In the genomic region with DNA sequence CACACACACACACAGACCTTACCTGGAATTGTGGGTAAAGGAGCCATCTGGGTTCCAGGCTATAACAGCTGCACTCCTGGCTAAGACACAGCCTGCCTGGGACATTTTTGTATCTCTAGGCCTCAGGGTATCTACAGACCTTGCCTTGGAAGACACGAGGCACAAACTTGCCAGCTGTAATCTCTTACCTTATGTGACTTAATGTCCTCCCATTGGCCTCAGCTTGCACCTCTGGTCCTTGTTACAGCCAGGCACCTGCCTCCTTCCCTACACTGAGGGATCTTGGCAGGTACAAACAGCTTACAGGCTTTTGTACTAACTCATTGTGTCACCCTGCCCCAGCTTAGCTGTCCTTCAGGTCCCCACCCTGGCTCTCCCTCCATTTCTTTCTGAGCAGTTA, we compare ENCODE assay signal across 17 mouse cellular contexts. TPM values are rescaled to one million over a fixed set of nuclear protein-coding genes. Genes with fewer than 3 reads are reported as not detected.
DNase-seq lines count a peak whose midpoint lies in the region; ATAC-seq lines count a peak whose summit lies in the region.
"Had no signal": no experiment of that assay in that cellular context is flagged by ENCODE, and none has a peak within 500 bp of the region (broad histone marks: within the 10 kb centered on the region; RNA-seq: fewer than 3 reads in every experiment).

No protein-coding gene starts in this region.

- H3K27me3 ChIP-seq in neural tube, embryonic 12.5 days (replicated peaks), result no peaks in the 10 kb centered on the region
- H3K27me3 ChIP-seq in hindbrain, embryonic 13.5 days, result no peaks in the 10 kb centered on the region
- H3K27me3 ChIP-seq in midbrain, embryonic 15.5 days (replicated peaks), result no peaks in the 10 kb centered on the region

- H3K9me3 ChIP-seq in neural tube, embryonic 12.5 days, result no peaks in the 10 kb centered on the region
- H3K9me3 ChIP-seq in hindbrain, embryonic 13.5 days, result no peaks in the 10 kb centered on the region
- H3K9me3 ChIP-seq in midbrain, embryonic 15.5 days, result no peaks in the 10 kb centered on the region

- H3K9ac ChIP-seq in neural tube, embryonic 12.5 days, result no peak overlapping the region
- peak overlapping the region; percentile 29; the same call in 1 of the 2 replicates for H3K9ac ChIP-seq in hindbrain, embryonic 13.5 days
- no peak overlapping the region for H3K9ac ChIP-seq in midbrain, embryonic 15.5 days

- H3K4me2 ChIP-seq in neural tube, embryonic 12.5 days (replicated peaks), result no peak overlapping the region
- no peak overlapping the region for H3K4me2 ChIP-seq in hindbrain, embryonic 13.5 days
- no peak overlapping the region for H3K4me2 ChIP-seq in midbrain, embryonic 15.5 days

- 17% methylated on average over 1 of the region's 1 CpGs for WGBS in neural tube, embryonic 12.5 days
- WGBS in hindbrain, embryonic 13.5 days, result 30% methylated on average over 1 of the region's 1 CpGs
- 19% methylated on average over 1 of the region's 1 CpGs for WGBS in midbrain, embryonic 15.5 days

- H3K27ac ChIP-seq in neural tube, embryonic 12.5 days, result peak overlapping the region; percentile 53; the same call in 1 of the 2 replicates
- H3K27ac ChIP-seq in hindbrain, embryonic 13.5 days, result peak overlapping the region; percentile 70
- peak overlapping the region; percentile 47; the same call in 1 of the 2 replicates for H3K27ac ChIP-seq in midbrain, embryonic 15.5 days

- no peaks in the 10 kb centered on the region for H3K36me3 ChIP-seq in neural tube, embryonic 12.5 days
- no peaks in the 10 kb centered on the region for H3K36me3 ChIP-seq in hindbrain, embryonic 13.5 days
- no peaks in the 10 kb centered on the region for H3K36me3 ChIP-seq in midbrain, embryonic 15.5 days (replicated peaks)

- peak; percentile 52 for DNase-seq in gastrocnemius, adult 18-20 months (ENCODE audit: low spot score)
- DNase-seq in gastrocnemius, postnatal 14 days, result no peak
- no peak for DNase-seq in neural tube, embryonic 10.5 days (ENCODE audit: extremely low spot score, low spot score)
- DNase-seq in heart, adult 18-20 months, result no peak
- no peak for DNase-seq in left cerebral cortex, adult 8-10 months (ENCODE audit: low spot score in 2 of 2)

- no peak for ATAC-seq in neural tube, embryonic 12.5 days (ENCODE audit: low FRiP score, low read depth)
- 0 out of 2 replicates have a peak, but pooled peaks have one; percentile 40 for ATAC-seq in hindbrain, embryonic 13.5 days (ENCODE audit: low FRiP score)
- ATAC-seq in midbrain, embryonic 15.5 days (replicated peaks), result no peak
- ATAC-seq: Patski had no signal

- intact Hi-C loops in gastrocnemius, postnatal 14 days (cut with DNase I; ENCODE audit: low total_unique reads), result no loop called here

- peaks cover 46% of the 10 kb centered on the region for H3K4me1 ChIP-seq in neural tube, embryonic 12.5 days
- peaks cover 56% of the 10 kb centered on the region for H3K4me1 ChIP-seq in hindbrain, embryonic 13.5 days (replicated peaks)
- peaks cover 38% of the 10 kb centered on the region for H3K4me1 ChIP-seq in midbrain, embryonic 15.5 days

- no peak overlapping the region for H3K4me3 ChIP-seq in neural tube, embryonic 12.5 days
- H3K4me3 ChIP-seq in hindbrain, embryonic 13.5 days, result no peak overlapping the region
- no peak overlapping the region for H3K4me3 ChIP-seq in midbrain, embryonic 15.5 days

RNA-seq across cellular contexts. Expression of a gene that starts 9.0 kb away (rescaled TPM):
- total RNA-seq in gastrocnemius, adult 18-20 months (2021), result 10 to 100 TPM; 23.3 to 30.9 TPM
- total RNA-seq in gastrocnemius, postnatal 14 days (2021), result 10 to 100 TPM; 17.5 to 22.5 TPM
- polyA plus RNA-seq in neural tube, embryonic 12.5 days (2016; fragmentation: Nextera tagmentation; extraction: Ambion mirVana), result 29.9 and 30.8 TPM in 2 replicates
- polyA plus RNA-seq in hindbrain, embryonic 13.5 days (2015; fragmentation: Nextera tagmentation; extraction: Ambion mirVana), result 39.6 and 40.4 TPM in 2 replicates
- 42.7 and 44.0 TPM in 2 replicates for polyA plus RNA-seq in midbrain, embryonic 15.5 days (2015; fragmentation: Nextera tagmentation; extraction: Ambion mirVana)
- 10 to 100 TPM; 11.1 to 14.8 TPM for total RNA-seq in heart, adult 18-20 months (2021)
- total RNA-seq in left cerebral cortex, adult 8-10 months (2022), result 100 to 1,000 TPM; 190 to 233 (median 201) TPM

RNA-seq across cellular contexts. Expression of a gene that starts 45.5 kb away (rescaled TPM):
- total RNA-seq in gastrocnemius, adult 18-20 months (2021), result not detected
- not detected for total RNA-seq in gastrocnemius, postnatal 14 days (2021)
- polyA plus RNA-seq in neural tube, embryonic 12.5 days (2016; fragmentation: Nextera tagmentation; extraction: Ambion mirVana), result not detected in 2 replicates
- not detected in 2 replicates for polyA plus RNA-seq in hindbrain, embryonic 13.5 days (2015; fragmentation: Nextera tagmentation; extraction: Ambion mirVana)
- not detected in 2 replicates for polyA plus RNA-seq in midbrain, embryonic 15.5 days (2015; fragmentation: Nextera tagmentation; extraction: Ambion mirVana)
- not detected for total RNA-seq in heart, adult 18-20 months (2021)
- total RNA-seq in left cerebral cortex, adult 8-10 months (2022), result not detected
- total RNA-seq: adrenal gland, adult 18-20 months; left cerebral cortex, postnatal 25 days; megakaryocyte, adult 5-6 weeks; neutrophil, adult 5-6 weeks had no signal
- polyA plus RNA-seq: heart, embryonic 14.5 days; intestine, embryonic 14.5 days; liver, embryonic 16.5 days; Patski; stomach, embryonic 14.5 days had no signal

RNA-seq across cellular contexts. Expression of a gene that starts 57.8 kb away (rescaled TPM):
- not detected for total RNA-seq in gastrocnemius, adult 18-20 months (2021)
- total RNA-seq in gastrocnemius, postnatal 14 days (2021), result not detected
- polyA plus RNA-seq in neural tube, embryonic 12.5 days (2016; fragmentation: Nextera tagmentation; extraction: Ambion mirVana), result not detected in 2 replicates
- polyA plus RNA-seq in hindbrain, embryonic 13.5 days (2015; fragmentation: Nextera tagmentation; extraction: Ambion mirVana), result not detected in 2 replicates
- polyA plus RNA-seq in midbrain, embryonic 15.5 days (2015; fragmentation: Nextera tagmentation; extraction: Ambion mirVana), result not detected in 2 replicates
- not detected for total RNA-seq in heart, adult 18-20 months (2021)
- total RNA-seq in left cerebral cortex, adult 8-10 months (2022), result not detected
- total RNA-seq: adrenal gland, adult 18-20 months; left cerebral cortex, postnatal 25 days; megakaryocyte, adult 5-6 weeks; neutrophil, adult 5-6 weeks had no signal
- polyA plus RNA-seq: heart, embryonic 14.5 days; intestine, embryonic 14.5 days; liver, embryonic 16.5 days; Patski; stomach, embryonic 14.5 days had no signal

Comparison
In these comparisons a context has a peak if more than half of its experiments do, and no peak if none do; other contexts are left out.
1. RNA of a gene that starts 9.0 kb away (total RNA-seq): 190 to 233 TPM in left cerebral cortex, adult 8-10 months; 23.3 to 30.9 TPM in gastrocnemius, adult 18-20 months, 17.5 to 22.5 TPM in gastrocnemius, postnatal 14 days and 11.1 to 14.8 TPM in heart, adult 18-20 months; every median in the first group is over 4 times any median in the second.
2. Peak in every context shown above with its lines, with median percentiles within 50 percentile points of each other: H3K27ac ChIP-seq.